Mouse (Mus musculus): ENCODE results near the gene Efcab8. TPM values are rescaled to one million over a fixed set of nuclear protein-coding genes. Genes with fewer than 3 reads are reported as not detected.

Gene Efcab8
- total and polyA plus RNA-seq, 3 experiments: 0.08 to 0.42 (median 0.39) TPM

- DNase-seq (ENCODE audit: extremely low read depth): peak; percentile 48
- in situ Hi-C loops (cut with MboI; ENCODE audit: low pct_ligation_motif_present, low pct_unique_long_range_greater_than_20kb, low sequenced_read_pairs): no loop called here
- TF ChIP-seq SMC3 (IDR thresholded peaks at IDR 0.05; ENCODE audit: low read depth, low read length) (peak; percentile 80), RAD21 (IDR thresholded peaks at IDR 0.05; ENCODE audit: low read depth, low read length) (peak; percentile 57), USF2 (conservative IDR thresholded peaks at IDR 0.05; ENCODE audit: low read depth, low read length) (no peak), CTCF (conservative IDR thresholded peaks at IDR 0.05 in 1 of 2, IDR thresholded peaks at IDR 0.05 in 1 of 2; ENCODE audit: low read depth in 2 of 2, low read length in 2 of 2) (peak in 1 of 2 experiments; percentile 79; a peak in 3 of 4 replicates), UBTF (IDR thresholded peaks at IDR 0.05; ENCODE audit: low read depth, low read length) (no peak)
These were observed 71.3 kb downstream of the Efcab8 start for GRCm38 (mm10) chr2:153851030-153851360.

GRCm38 (mm10) chr2:153853544-153853943 lies 73.8 kb downstream of the Efcab8 start:
- H3K4me2 ChIP-seq (ENCODE audit: insufficient read depth, low read depth, poor library complexity, severe bottlenecking): no peak overlapping the region
- in situ Hi-C loops (cut with MboI; ENCODE audit: low pct_ligation_motif_present, low pct_unique_long_range_greater_than_20kb, low sequenced_read_pairs): no loop called here
- no peaks in the 10 kb centered on the region for H3K79me2 ChIP-seq (replicated peaks; ENCODE audit: control insufficient read depth, extremely low read depth, insufficient read depth, poor library complexity, severe bottlenecking)
- TF ChIP-seq ZC3H11A (IDR thresholded peaks at IDR 0.05; ENCODE audit: low read depth, low read length) (no peak), UBTF (IDR thresholded peaks at IDR 0.05; ENCODE audit: low read depth, low read length) (no peak), RAD21 (IDR thresholded peaks at IDR 0.05; ENCODE audit: low read depth, low read length) (no peak), NRF1 (IDR thresholded peaks at IDR 0.05; ENCODE audit: low read depth, low read length) (no peak), ZNF384 (IDR thresholded peaks at IDR 0.05; ENCODE audit: low read depth, low read length) (no peak), ETS1 (conservative IDR thresholded peaks at IDR 0.05; ENCODE audit: low read depth, low read length) (no peak), CHD1 (IDR thresholded peaks at IDR 0.05; ENCODE audit: low read depth, low read length) (no peak), GABPA (IDR thresholded peaks at IDR 0.05; ENCODE audit: insufficient replicate concordance, low read depth, low read length) (no peak), MYC (IDR thresholded peaks at IDR 0.05; ENCODE audit: low read depth, low read length) (no peak)
- peaks cover 12% of the 10 kb centered on the region for H3K9me3 ChIP-seq (replicated peaks; ENCODE audit: low read length)
- no peak overlapping the region for H3K4me3 ChIP-seq (replicated peaks in 1 of 3; ENCODE audit: low read depth in 2 of 3, low read length in 2 of 3, poor library complexity in 1 of 3)
- no peak overlapping the region for H3K27ac ChIP-seq (ENCODE audit: insufficient read depth, low read depth)
- no peaks in the 10 kb centered on the region for H3K4me1 ChIP-seq (ENCODE audit: control insufficient read depth in 1 of 2, insufficient read depth in 2 of 2)
- H3K9ac ChIP-seq (ENCODE audit: insufficient read depth, low read depth): no peak overlapping the region
- dilution Hi-C loops (cut with MboI; ENCODE audit: extremely low pct_ligation_motif_present, extremely low pct_unique_long_range_greater_than_20kb, low sequenced_read_pairs): no loop called here
- H3K27me3 ChIP-seq (replicated peaks): peaks cover 75% of the 10 kb centered on the region
- no peaks in the 10 kb centered on the region for H3K36me3 ChIP-seq (replicated peaks in 1 of 2; ENCODE audit: control insufficient read depth in 1 of 2, insufficient read depth in 1 of 2, low read length in 1 of 2)
- DNase-seq (ENCODE audit: extremely low read depth): no peak

More at GRCm38 (mm10) chr2:153851030-153851360, 71.3 kb downstream of the Efcab8 start:
- no peak overlapping the region for H3K9ac ChIP-seq (ENCODE audit: insufficient read depth, low read depth)
- H3K4me1 ChIP-seq (ENCODE audit: control insufficient read depth in 1 of 2, insufficient read depth in 2 of 2): no peaks in the 10 kb centered on the region
- H3K4me2 ChIP-seq (ENCODE audit: insufficient read depth, low read depth, poor library complexity, severe bottlenecking): no peak overlapping the region
- peaks cover 81% of the 10 kb centered on the region for H3K27me3 ChIP-seq (replicated peaks)
- H3K4me3 ChIP-seq (replicated peaks in 1 of 3; ENCODE audit: low read depth in 2 of 3, low read length in 2 of 3, poor library complexity in 1 of 3): no peak overlapping the region
- H3K79me2 ChIP-seq (replicated peaks; ENCODE audit: control insufficient read depth, extremely low read depth, insufficient read depth, poor library complexity, severe bottlenecking): no peaks in the 10 kb centered on the region
- peaks cover 12% of the 10 kb centered on the region for H3K9me3 ChIP-seq (replicated peaks; ENCODE audit: low read length)
- no peaks in the 10 kb centered on the region for H3K36me3 ChIP-seq (replicated peaks in 1 of 2; ENCODE audit: control insufficient read depth in 1 of 2, insufficient read depth in 1 of 2, low read length in 1 of 2)
- dilution Hi-C loops (cut with MboI; ENCODE audit: extremely low pct_ligation_motif_present, extremely low pct_unique_long_range_greater_than_20kb, low sequenced_read_pairs): no loop called here
- H3K27ac ChIP-seq (ENCODE audit: insufficient read depth, low read depth): no peak overlapping the region

GRCm38 (mm10) chr2:153859581-153859980 lies 79.8 kb downstream of the Efcab8 start:
- no peak overlapping the region for H3K9ac ChIP-seq (ENCODE audit: insufficient read depth, low read depth)
- dilution Hi-C loops (cut with MboI; ENCODE audit: extremely low pct_ligation_motif_present, extremely low pct_unique_long_range_greater_than_20kb, low sequenced_read_pairs): no loop called here
- H3K4me2 ChIP-seq (ENCODE audit: insufficient read depth, low read depth, poor library complexity, severe bottlenecking): no peak overlapping the region
- in situ Hi-C loops (cut with MboI; ENCODE audit: low pct_ligation_motif_present, low pct_unique_long_range_greater_than_20kb, low sequenced_read_pairs): no loop called here
- H3K27ac ChIP-seq (ENCODE audit: insufficient read depth, low read depth): no peak overlapping the region
- H3K4me1 ChIP-seq (ENCODE audit: control insufficient read depth in 1 of 2, insufficient read depth in 2 of 2): no peaks in the 10 kb centered on the region
- no peaks in the 10 kb centered on the region for H3K9me3 ChIP-seq (replicated peaks; ENCODE audit: low read length)
- no peak overlapping the region for H3K4me3 ChIP-seq (replicated peaks in 1 of 3; ENCODE audit: low read depth in 2 of 3, low read length in 2 of 3, poor library complexity in 1 of 3)
- H3K79me2 ChIP-seq (replicated peaks; ENCODE audit: control insufficient read depth, extremely low read depth, insufficient read depth, poor library complexity, severe bottlenecking): no peaks in the 10 kb centered on the region
- DNase-seq (ENCODE audit: extremely low read depth): no peak
- H3K36me3 ChIP-seq (replicated peaks in 1 of 2; ENCODE audit: control insufficient read depth in 1 of 2, insufficient read depth in 1 of 2, low read length in 1 of 2): no peaks in the 10 kb centered on the region
- peaks cover 82% of the 10 kb centered on the region for H3K27me3 ChIP-seq (replicated peaks)
- no peak for TF ChIP-seq EP300 (IDR thresholded peaks at IDR 0.05; ENCODE audit: low read length)
- no peak for TF ChIP-seq SIN3A (IDR thresholded peaks at IDR 0.05; ENCODE audit: low read length)
- no peak for TF ChIP-seq ZMIZ1 (IDR thresholded peaks at IDR 0.05; ENCODE audit: low read depth, low read length)
- no peak for TF ChIP-seq USF1 (IDR thresholded peaks at IDR 0.05; ENCODE audit: low read depth, low read length)
- TF ChIP-seq UBTF (IDR thresholded peaks at IDR 0.05; ENCODE audit: low read depth, low read length): no peak
- TF ChIP-seq PAX5 (IDR thresholded peaks at IDR 0.05; ENCODE audit: low read length): no peak
- no peak for TF ChIP-seq POLR2AphosphoS2 (IDR thresholded peaks at IDR 0.05; ENCODE audit: low read depth, low read length)
- no peak for TF ChIP-seq JUN (IDR thresholded peaks at IDR 0.05; ENCODE audit: insufficient read depth, low read depth, low read length)
- TF ChIP-seq JUND (conservative IDR thresholded peaks at IDR 0.05; ENCODE audit: low read depth, low read length): no peak
- TF ChIP-seq ZC3H11A (IDR thresholded peaks at IDR 0.05; ENCODE audit: low read depth, low read length): no peak
- no peak for TF ChIP-seq E2F4 (IDR thresholded peaks at IDR 0.05; ENCODE audit: insufficient replicate concordance, low read depth, low read length)
- TF ChIP-seq BHLHE40 (IDR thresholded peaks at IDR 0.05; ENCODE audit: low read depth, low read length): no peak
- no peak for TF ChIP-seq IRF4 (IDR thresholded peaks at IDR 0.05; ENCODE audit: low read depth, low read length)
- no peak for TF ChIP-seq MYC (IDR thresholded peaks at IDR 0.05; ENCODE audit: low read depth, low read length)
- TF ChIP-seq KAT2A (IDR thresholded peaks at IDR 0.05; ENCODE audit: insufficient replicate concordance, low read length): no peak
- no peak for TF ChIP-seq POLR2A (IDR thresholded peaks at IDR 0.05; ENCODE audit: low read depth, low read length)
- TF ChIP-seq RAD21 (IDR thresholded peaks at IDR 0.05; ENCODE audit: low read depth, low read length): no peak
- no peak for TF ChIP-seq USF2 (conservative IDR thresholded peaks at IDR 0.05; ENCODE audit: low read depth, low read length)
- TF ChIP-seq TCF12 (IDR thresholded peaks at IDR 0.05; ENCODE audit: low read depth, low read length): no peak

All from CH12.LX (cell line).